Mouse (Mus musculus) bone marrow macrophage, adult 2 months (primary cell): ENCODE measurements around the gene Oxa1l. TPM values are rescaled to one million over a fixed set of nuclear protein-coding genes. Genes with fewer than 3 reads are reported as not detected.
A peak's percentile ranks its signal among the peaks of the same experiment; 100 is the strongest.

Experiments
- H3K27ac ChIP-seq: 2 replicates; pipeline ENCODE4 v1.5.1; 2012; ENCODE audit warnings: low read depth, low read length; ENCODE audit not compliant: insufficient read depth
- H3K4me1 ChIP-seq: 2 replicates; pipeline ENCODE4 v1.6.1; 2012; ENCODE audit warnings: low read length; ENCODE audit not compliant: control insufficient read depth, insufficient read depth
- H3K4me3 ChIP-seq: 2 replicates; pipeline ENCODE4 v1.5.1; 2012; ENCODE audit warnings: mild to moderate bottlenecking, low read length, moderate library complexity; ENCODE audit not compliant: insufficient read depth
- CTCF ChIP-seq: IDR thresholded peaks from 2 replicates; pipeline ENCODE4 v1.5.1; 2012; ENCODE audit warnings: low read depth, mild to moderate bottlenecking, low read length, moderate library complexity
- POLR2A ChIP-seq: IDR thresholded peaks from 2 replicates; pipeline ENCODE4 v1.6.1; 2012; ENCODE audit warnings: mild to moderate bottlenecking, low read depth, low read length, borderline replicate concordance
- polyA plus RNA-seq: library from polyadenylated mRNA; stranded (reverse); fragments of >200 nt; gene quantifications from 2 replicates; pipeline ENCODE4 v1.2.4, GENCODE M21; 2012; ENCODE audit not compliant: missing spikeins, insufficient read depth, insufficient read length

Oxa1l gene
- polyA plus RNA-seq, 1 experiment = 93.1 TPM

DNA sequence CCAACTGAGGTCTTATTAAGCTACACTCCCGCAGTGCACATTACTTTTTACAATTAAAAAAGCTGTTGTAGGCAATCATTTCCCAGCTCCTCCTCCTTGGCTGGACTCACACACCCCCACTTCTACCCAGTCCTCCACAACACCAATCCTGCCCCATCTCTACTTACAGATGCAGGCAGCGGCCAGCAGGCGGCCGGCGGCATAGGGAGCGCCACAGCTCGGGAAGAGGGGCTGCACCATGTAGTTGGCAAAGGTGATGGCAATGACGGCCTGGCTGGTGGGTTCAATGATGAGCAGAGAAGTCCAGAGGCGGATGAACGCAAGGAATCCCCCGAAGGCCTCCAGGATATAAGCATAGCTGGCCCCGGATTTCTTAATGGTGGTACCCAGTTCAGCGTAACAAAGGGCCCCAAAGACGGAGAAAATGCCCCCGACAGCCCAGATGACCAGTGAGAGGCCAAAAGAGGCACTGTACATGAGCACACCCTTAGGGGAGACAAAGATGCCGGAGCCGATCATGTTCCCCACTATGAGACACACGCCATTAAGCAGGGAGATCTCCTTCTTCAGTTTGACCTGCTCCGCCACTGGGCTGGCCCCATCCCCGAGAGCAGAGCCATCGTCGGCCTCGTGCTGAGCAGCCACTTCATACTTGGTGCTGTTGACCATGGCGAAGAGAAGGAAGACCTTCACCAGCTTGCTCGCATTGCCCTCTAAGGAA, 47.9 kb downstream of the Oxa1l start:
- no peak overlapping the region for H3K4me3 ChIP-seq
- no peak for TF ChIP-seq POLR2A
- no peak for TF ChIP-seq CTCF

DNA sequence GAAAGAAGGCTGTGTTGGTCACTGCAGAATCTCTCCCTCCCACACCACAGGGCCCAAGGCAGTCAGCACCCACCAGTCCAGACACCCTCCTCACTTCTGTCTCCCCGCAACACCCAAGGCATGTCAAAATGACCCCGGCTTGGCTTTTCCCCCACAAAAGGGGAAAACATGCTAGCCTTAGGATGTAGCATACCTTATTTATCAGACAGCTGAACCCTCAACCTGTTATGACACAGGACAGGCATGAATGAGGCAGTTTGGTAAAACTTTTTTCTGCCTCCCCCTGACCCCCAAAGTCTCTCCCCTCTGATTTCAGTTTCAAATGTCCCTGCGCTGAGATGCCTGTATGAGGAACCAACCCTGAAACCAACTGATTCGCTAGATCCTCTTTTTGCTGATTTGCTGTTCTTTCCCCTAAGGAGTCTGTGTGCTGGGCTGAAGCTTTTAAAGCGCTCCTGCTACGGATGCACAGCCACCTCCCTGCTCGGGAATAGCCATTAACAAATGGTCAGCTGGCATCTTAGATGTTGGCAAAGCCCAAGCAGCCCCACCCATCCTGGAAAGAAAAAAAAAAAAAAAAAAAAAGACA, 48.5 kb downstream of the Oxa1l start:
- Histone ChIP-seq H3K4me1 (peaks cover 31% of the 10 kb centered on the region), H3K4me3 (no peak overlapping the region), H3K27ac (no peak overlapping the region)
- TF ChIP-seq CTCF = no peak
- TF ChIP-seq POLR2A = no peak

More for the DNA sequence above, 47.9 kb downstream of the Oxa1l start:
- Histone ChIP-seq H3K27ac (no peak overlapping the region), H3K4me1 (peaks cover 31% of the 10 kb centered on the region)

DNA sequence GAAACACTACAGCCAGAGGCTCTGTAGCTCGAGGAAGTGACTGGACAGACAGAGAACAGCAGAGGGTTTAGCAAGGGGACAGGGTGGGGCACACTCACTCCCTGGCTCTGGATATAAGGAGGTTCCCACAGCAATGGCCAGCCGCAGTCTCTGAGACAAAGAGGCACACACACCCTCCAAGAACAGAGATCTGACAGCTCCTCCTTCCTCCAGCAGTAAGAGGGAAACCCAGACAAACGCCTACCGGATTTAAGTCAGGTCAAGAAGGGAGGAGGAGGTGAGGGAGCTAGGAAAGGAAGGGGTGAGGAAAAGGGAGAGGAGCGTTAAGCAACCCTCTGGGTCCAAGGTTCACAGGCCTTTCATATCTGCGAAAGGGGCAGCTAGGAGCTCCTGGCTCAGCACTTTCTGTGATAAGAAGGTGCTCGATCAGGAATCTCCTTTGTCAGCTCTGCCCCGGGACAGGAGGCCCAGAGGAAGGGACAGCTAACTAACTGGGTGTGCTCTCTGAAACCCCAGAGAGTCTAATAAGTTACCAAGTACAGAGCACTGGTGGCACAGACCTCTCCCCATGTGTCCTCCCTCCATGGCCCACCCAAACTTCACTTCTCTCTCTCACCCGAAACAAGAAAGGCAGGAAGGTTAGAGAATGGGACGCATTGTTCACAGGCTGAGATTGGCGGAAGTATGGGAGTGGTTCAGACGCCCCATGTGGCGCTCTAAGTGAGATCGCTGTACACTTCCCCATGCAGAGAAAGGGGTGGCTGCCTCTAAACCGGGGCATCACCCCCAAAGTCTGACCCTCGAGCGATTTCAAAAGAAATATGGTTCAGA, 49.6 kb downstream of the Oxa1l start:
- peaks cover 25% of the 10 kb centered on the region for H3K4me1 ChIP-seq
- H3K27ac ChIP-seq = peak overlapping the region; percentile 50
- peak overlapping the region; percentile 6; the same call in 1 of the 2 replicates for H3K4me3 ChIP-seq
- TF ChIP-seq CTCF (no peak), POLR2A (no peak)

DNA sequence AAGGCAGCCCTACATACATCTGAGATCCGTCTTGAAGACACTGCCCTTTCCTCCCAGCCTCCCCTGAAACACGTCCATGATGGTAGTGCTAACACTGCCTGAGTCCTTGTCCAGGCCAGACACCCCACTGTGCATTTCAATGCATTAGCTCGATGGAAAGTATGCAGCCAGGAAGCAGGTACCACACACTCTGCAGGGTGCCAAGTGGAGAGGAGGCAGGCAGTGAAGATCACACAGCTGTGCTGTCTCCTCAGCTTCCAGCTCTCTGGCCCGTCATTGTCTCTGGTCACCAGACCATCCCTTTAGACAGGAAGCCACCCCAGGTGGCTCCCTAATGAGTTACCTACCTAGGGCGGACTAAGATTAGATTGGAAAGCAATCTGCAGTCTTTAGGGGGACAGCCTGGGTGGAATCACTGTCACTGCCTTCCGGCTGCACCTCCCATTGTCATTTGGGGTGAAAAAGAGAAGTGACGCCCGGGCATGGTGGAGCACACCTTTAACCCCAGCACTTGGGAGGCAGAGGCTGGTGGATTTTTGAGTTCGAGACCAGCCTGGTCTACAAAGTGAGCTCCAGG, 51.5 kb downstream of the Oxa1l start:
- peaks cover 17% of the 10 kb centered on the region for H3K4me1 ChIP-seq
- no peak overlapping the region for H3K27ac ChIP-seq
- H3K4me3 ChIP-seq = no peak overlapping the region
- TF ChIP-seq POLR2A = no peak
- TF ChIP-seq CTCF = no peak

DNA sequence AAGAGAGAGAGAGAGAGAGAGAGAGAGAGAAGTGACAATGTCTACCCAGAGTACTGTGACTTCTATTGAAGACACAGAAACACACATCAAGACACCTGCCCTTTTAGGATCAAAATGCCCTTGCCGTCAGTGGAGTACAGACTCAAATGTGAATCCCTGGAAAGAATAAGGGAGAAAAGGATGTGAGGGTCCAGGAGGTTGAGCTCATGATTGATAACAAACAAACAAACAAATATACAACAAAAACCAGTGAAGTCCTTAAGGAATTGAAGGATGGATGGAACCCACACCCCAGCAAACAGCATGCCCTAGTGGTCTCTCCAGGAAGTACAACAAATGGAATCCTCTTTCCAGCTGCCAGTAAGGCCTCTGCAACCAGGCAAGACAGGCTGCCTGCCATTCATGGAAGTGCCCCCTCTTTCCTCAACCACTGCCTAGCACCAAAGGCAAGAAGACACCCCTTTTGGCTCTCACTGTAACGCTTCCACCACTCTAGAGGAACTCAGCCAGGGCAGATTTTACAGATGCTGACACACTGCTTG, 52.1 kb downstream of the Oxa1l start:
- Histone ChIP-seq H3K4me1 (peaks cover 19% of the 10 kb centered on the region), H3K4me3 (no peak overlapping the region), H3K27ac (no peak overlapping the region)
- TF ChIP-seq POLR2A = no peak
- peak; percentile 56; the same call in 1 of the 2 replicates for TF ChIP-seq CTCF

DNA sequence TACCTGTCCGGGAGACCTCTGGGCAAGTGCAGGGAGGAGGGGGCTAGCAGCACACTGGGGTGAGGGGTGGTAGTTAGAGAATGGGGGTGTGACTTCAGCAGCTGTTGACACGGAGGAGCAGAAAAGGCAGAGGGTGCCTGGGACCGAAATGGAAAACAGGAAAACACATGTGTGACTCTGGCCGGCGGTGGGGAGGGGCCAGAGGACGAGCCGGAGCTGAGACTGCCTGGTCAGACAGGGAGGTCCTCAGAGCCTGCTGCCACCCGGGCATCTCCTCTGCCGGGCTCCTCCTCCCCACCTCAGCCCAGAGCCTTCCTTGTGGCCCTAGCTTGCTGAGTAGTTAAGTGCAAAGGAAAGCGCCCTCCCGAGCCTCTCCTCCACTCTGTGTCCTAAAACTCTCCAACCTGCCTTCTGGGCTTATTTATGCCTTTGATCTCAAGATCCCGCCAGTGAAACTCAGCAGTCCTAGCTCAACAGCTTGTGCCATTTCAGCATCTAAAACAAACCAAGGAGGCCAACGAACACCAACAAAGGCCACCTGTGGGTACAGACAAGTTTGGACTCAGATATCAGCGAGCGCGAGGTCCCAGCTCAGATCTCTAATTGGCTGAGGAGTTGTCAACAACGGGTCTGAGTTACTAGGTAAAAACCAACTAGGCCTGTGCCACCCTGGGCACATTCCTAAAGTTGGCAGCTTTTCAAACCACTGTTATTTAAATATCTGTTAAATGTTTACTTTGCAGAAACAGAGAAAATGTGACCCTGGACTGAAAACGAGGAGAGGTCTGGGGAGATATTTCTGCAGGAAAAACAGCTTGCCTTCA, 53.5 kb downstream of the Oxa1l start:
- H3K27ac ChIP-seq = no peak overlapping the region
- no peak overlapping the region for H3K4me3 ChIP-seq
- peaks cover 12% of the 10 kb centered on the region for H3K4me1 ChIP-seq
- no peak for TF ChIP-seq POLR2A

DNA sequence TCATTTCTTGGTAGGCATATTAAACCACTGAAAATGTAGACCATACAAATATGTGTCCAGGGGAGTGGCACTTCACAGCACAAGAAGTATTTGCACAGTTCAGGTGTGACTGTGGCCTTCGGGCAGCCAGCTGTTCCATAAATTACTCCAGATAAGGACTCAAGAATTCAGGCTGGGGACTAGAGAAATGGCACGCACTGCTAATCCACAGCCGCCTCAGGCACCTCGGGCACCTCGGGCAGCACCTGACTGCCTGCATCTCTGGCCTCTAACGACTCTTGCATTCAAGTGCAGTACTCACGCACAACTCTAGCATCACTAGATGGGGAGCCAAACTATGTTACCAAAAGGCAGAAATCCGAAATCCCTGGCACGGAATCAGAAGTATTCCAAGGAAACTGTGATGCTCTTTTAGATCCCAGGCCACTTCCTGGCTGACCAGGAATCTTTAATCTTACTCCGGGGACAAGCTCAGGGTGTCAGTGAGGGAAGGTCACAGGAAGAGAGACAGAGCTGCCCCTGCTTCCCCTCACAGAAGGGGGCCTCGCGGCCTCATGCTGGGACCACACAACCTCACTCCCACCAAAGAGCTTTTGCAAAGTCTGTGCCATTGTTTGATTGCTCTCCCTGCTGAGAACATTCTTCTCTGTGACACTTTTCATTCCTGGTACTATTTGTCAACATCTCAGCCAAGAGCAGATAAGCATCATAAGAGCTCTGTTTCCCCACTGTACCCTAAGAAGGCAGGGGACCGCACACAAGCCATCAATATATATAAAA, 54.8 kb downstream of the Oxa1l start:
- Histone ChIP-seq H3K27ac (no peak overlapping the region), H3K4me3 (no peak overlapping the region), H3K4me1 (peaks cover 4% of the 10 kb centered on the region)
- TF ChIP-seq CTCF (no peak), POLR2A (no peak)

DNA sequence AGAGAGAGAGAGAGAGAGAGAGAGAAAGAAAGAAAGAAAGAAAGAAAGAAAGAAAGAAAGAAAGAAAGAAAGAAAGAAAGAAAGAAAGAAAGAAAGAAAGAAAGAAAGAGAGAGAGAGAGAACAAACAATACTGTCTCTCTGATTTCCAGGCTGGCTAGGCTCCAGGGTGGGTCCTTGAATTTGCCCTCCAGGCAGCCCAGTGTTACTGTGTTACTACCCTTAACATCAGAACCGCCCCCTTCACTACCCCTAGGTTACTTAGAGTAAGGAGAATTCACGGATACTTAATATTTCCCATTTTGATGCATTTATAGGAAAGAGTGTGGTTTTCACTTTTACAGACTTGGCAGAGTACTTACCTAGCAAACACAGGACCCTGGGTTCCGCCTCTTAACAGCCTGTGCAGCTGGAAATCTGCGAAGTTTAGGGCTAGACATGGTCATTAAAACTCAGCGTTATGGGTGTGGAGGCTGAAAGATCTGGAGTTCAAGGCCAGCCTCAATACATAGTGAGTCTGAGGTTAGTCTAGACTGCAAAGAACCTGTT, 55.7 kb downstream of the Oxa1l start:
- Histone ChIP-seq H3K4me1 (peaks cover 4% of the 10 kb centered on the region), H3K4me3 (no peak overlapping the region), H3K27ac (no peak overlapping the region)
- TF ChIP-seq POLR2A = no peak
- no peak for TF ChIP-seq CTCF
